Mouse (Mus musculus) Patski (cell line): ENCODE measurements at regions not wholly inside any gene's neighbourhood (a gene's known extent, or its start where the extent isn't known, plus 50 kb on each side); places are given as distances from the start of the nearest gene placed in this dataset.

Experiments used
- ATAC-seq: fragments of 100-300 bp; one replicate; pipeline ENCODE4 v1.8.0; 2021
- CTCF ChIA-PET: fragments of 350-600 bp; sonication (Branson Sonifier 250); formaldehyde crosslinking; loops from one replicate; lab custom pipeline; 2022; ENCODE audit warnings: inconsistent platforms; lab: Charles Lee
- POLR2A ChIA-PET: fragments of 350-600 bp; sonication (Branson Sonifier 250); formaldehyde crosslinking; loops from one replicate; lab custom pipeline; 2022; ENCODE audit warnings: antibody characterized with exemption, inconsistent platforms; lab: Charles Lee
- DNase-seq: peaks from one replicate; pipeline ENCODE4 v3.0.0-alpha.2; 2011; ENCODE audit warnings: low read depth, low spot score
- H3K27me3 ChIP-seq: fragments of 371-371 bp; one replicate; pipeline ENCODE4 v1.5.1; 2021
- CTCF ChIP-seq: fragments of 100-300 bp; IDR thresholded peaks from one replicate; pipeline ENCODE4 v1.5.1; 2021
- in situ Hi-C: fragments of 300-500 bp; cut with MboI; formaldehyde crosslinking; loops from 3 replicates; pipeline ENCODE4 v1.11.1; 2018; ENCODE audit warnings: low pct_unique_long_range_greater_than_20kb, mixed read lengths

DNA sequence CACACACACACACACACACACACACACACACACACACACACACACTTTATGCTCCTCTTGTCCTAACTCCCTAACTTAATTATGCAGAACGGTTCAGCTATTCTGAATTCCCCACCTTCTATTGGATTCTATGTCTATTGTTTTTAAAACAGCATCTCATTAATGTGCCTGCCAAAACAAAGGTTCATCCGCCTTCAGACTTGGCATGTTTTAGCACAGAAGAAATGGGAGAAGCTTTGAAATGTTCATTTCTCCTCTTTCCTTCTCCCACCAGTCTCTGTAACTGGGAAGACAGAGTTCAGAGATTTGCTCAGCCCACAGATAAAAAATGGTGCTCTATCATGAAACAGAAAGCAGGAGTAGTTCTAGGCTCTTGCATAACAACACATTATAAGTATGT lies 90.1 kb upstream of the Ankfn1 start:
- ChIA-PET CTCF (no interaction called here), POLR2A (no interaction called here)
- ATAC-seq (no peak), DNase-seq (no peak)
- in situ Hi-C loops = no loop called here
- H3K27me3 ChIP-seq = no peaks in the 10 kb centered on the region
- no peak for TF ChIP-seq CTCF

DNA sequence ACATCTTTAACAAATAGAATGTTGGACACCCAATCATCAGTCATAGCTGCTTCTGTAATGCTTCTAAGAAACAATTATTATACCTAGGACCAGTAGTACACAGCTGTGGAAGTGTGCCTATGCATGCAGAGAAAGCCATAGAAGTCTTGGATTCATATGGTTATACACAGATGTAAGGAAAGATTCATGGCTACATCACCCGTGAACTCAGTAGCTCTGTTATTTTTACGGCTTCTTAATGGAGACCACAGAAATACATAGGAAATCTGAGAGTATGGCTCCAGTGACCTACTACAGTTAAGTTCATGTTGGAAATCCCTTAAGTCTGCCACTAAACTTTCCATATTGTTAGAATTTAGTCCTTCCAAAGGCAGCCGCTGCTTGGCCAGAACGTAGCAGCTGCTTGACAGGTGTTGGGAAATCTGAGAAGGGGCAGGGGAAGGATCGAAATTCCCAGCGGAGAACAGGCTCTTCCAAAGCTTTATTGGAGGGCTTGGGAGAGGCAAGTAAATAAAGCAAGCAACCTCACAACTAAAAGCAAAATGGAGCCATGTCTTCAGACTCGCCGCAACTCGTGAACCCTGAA lies 78.8 kb upstream of the Ankfn1 start:
- in situ Hi-C loops = no loop called here
- peaks cover 21% of the 10 kb centered on the region for H3K27me3 ChIP-seq
- ChIA-PET CTCF (no interaction called here), POLR2A (no interaction called here)
- TF ChIP-seq CTCF = no peak
- ATAC-seq = no peak
- no peak for DNase-seq

DNA sequence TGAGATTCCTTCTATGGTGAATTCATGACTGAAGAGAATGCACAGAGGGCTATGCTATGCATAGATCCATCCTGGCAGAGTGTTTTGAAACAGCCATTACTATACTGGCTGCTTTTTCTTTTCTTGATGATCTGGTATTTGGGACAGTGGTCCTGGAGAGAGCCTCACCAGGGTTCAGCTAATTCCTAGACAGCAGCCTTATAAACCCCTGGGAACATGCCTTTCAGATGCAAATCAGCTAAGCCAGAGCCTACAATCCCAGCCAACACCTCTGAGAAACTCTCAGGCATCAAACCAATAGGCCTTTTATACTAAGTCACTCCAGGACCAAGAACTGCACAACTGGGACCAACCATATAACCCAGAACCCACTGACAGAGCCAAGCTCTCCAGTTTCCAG lies 64.4 kb upstream of the Ankfn1 start:
- ChIA-PET POLR2A (no interaction called here), CTCF (no interaction called here)
- no peak for ATAC-seq
- no peak for TF ChIP-seq CTCF
- in situ Hi-C loops = no loop called here
- no peak for DNase-seq
- peaks cover 7% of the 10 kb centered on the region for H3K27me3 ChIP-seq

DNA sequence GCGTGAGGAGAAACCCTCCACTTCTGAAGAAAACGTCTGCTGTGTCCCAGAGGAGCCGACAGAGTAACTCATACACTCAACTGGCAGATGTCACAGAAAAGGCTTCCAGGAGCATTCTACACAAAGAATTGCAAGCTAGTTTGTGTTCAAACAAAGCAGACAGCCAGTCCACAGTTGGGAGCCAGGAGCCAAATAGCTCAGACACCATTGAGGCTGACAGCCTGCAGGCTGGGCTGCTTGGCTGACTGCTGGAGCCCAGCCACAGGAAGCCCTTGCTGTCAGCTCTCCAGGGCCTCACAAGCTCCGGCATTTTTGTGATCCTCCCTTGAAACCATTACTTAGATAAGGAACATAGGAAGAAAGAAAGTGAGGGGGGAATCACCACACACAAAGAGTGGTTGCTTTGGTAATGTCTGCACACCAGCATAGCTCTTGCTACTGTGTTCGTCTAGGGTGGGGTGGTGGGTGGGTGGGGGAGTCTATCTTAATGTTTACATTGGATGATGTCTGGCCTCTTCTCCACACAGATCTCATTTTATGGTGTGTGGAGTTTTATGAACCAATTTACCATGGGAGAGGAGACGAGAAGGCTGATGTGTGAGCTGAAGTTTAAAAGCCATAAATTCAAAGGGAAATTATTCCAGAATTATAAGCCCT lies 62.3 kb upstream of the Ankfn1 start:
- ChIA-PET CTCF (no interaction called here), POLR2A (no interaction called here)
- peaks cover 17% of the 10 kb centered on the region for H3K27me3 ChIP-seq
- no peak for TF ChIP-seq CTCF
- DNase-seq (no peak), ATAC-seq (no peak)
- in situ Hi-C loops = no loop called here

DNA sequence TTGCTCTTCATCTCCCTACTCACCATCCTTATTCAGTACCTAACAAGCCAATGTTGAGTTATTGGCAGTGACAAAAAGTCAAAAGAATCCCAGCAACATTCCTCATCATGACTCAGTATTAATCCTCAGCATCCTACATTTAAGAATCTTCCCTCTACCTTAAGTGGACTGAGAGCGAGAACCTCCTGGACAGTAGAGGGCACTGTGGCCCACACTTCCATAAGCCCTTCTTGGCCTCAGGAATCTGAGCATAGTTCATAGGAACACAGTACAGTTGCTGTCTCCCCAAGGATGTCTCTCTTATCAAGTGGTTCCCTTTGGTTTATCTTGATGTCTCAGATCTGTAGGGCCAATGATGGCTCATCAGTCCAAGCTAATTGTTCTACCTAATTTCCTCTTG lies 60.5 kb upstream of the Ankfn1 start:
- peaks cover 18% of the 10 kb centered on the region for H3K27me3 ChIP-seq
- ChIA-PET POLR2A (no interaction called here), CTCF (no interaction called here)
- peak; percentile 43 for TF ChIP-seq CTCF
- no peak for DNase-seq
- in situ Hi-C loops = no loop called here
- no peak for ATAC-seq

GRCm38 (mm10) chr11:89836897-89837296 lies 59.4 kb upstream of the Ankfn1 start:
- peaks cover 20% of the 10 kb centered on the region for H3K27me3 ChIP-seq
- CTCF ChIA-PET = no interaction called here
- ATAC-seq (no peak), DNase-seq (no peak)
- in situ Hi-C loops = no loop called here
- no peak for TF ChIP-seq CTCF
- POLR2A ChIA-PET = no interaction called here

- ChIA-PET CTCF (no interaction called here), POLR2A (no interaction called here)
- H3K27me3 ChIP-seq = peaks cover 15% of the 10 kb centered on the region
- no peak for ATAC-seq
- no peak for DNase-seq
- in situ Hi-C loops = no loop called here
- TF ChIP-seq CTCF = no peak
Measured at GRCm38 (mm10) chr11:89834068-89834467, 56.6 kb upstream of the Ankfn1 start.

GRCm38 (mm10) chr11:89831577-89832110 lies 54.2 kb upstream of the Ankfn1 start:
- no peak for ATAC-seq
- H3K27me3 ChIP-seq = peaks cover 13% of the 10 kb centered on the region
- CTCF ChIA-PET = no interaction called here
- no peak for TF ChIP-seq CTCF
- DNase-seq = no peak
- in situ Hi-C loops = no loop called here
- POLR2A ChIA-PET = no interaction called here
